Comparison of ENCODE assay signal across 23 mouse cellular contexts in genomic region chr1:160133464-160134079, GRCm38 (mm10). TPM values are rescaled to one million over a fixed set of nuclear protein-coding genes. Genes with fewer than 3 reads are reported as not detected.
"Had no signal": no experiment of that assay in that cellular context is flagged by ENCODE, and none has a peak within 500 bp of the region (broad histone marks: within the 10 kb centered on the region; RNA-seq: fewer than 3 reads in every experiment).

No protein-coding gene starts in this region.

- H3K9me3 ChIP-seq: limb, embryonic 12.5 days; limb, embryonic 15.5 days; lung, embryonic 15.5 days; midbrain, embryonic 12.5 days; midbrain, embryonic 15.5 days; neural tube, embryonic 12.5 days; neural tube, embryonic 15.5 days; stomach, embryonic 15.5 days had no signal

- H3K4me1 ChIP-seq: limb, embryonic 12.5 days; limb, embryonic 15.5 days; lung, embryonic 15.5 days; midbrain, embryonic 12.5 days; midbrain, embryonic 15.5 days; neural tube, embryonic 12.5 days; neural tube, embryonic 15.5 days; stomach, embryonic 15.5 days had no signal

- H3K36me3 ChIP-seq: limb, embryonic 12.5 days; limb, embryonic 15.5 days; lung, embryonic 15.5 days; midbrain, embryonic 12.5 days; midbrain, embryonic 15.5 days; neural tube, embryonic 12.5 days; neural tube, embryonic 15.5 days; stomach, embryonic 15.5 days had no signal

- H3K4me3 ChIP-seq: limb, embryonic 12.5 days; limb, embryonic 15.5 days; lung, embryonic 15.5 days; midbrain, embryonic 12.5 days; midbrain, embryonic 15.5 days; neural tube, embryonic 12.5 days; neural tube, embryonic 15.5 days; stomach, embryonic 15.5 days had no signal

- DNase-seq: kidney, adult 8-10 months; kidney, postnatal 14 days; kidney, postnatal 4 days; left cerebral cortex, postnatal 4 days; liver, postnatal 0 days; right cerebral cortex, adult 18-20 months; right cerebral cortex, postnatal 14 days; spleen, adult 18-20 months; thymus, adult 18-20 months; thymus, postnatal 36 days had no signal

- H3K27ac ChIP-seq: limb, embryonic 12.5 days; limb, embryonic 15.5 days; liver, embryonic 14.5 days; lung, embryonic 15.5 days; macrophage; midbrain, embryonic 12.5 days; midbrain, embryonic 15.5 days; neural tube, embryonic 12.5 days; neural tube, embryonic 15.5 days; stomach, embryonic 15.5 days had no signal

- ATAC-seq: intestine, postnatal 0 days; liver, postnatal 0 days; midbrain, embryonic 15.5 days had no signal

- H3K27me3 ChIP-seq: limb, embryonic 15.5 days; lung, embryonic 15.5 days; midbrain, embryonic 12.5 days; midbrain, embryonic 15.5 days; neural tube, embryonic 12.5 days; neural tube, embryonic 15.5 days; stomach, embryonic 15.5 days had no signal

RNA-seq across cellular contexts. Expression of gene Tnn, which starts 19.8 kb away (rescaled TPM):
- polyA plus RNA-seq: liver, embryonic 11.5 days; liver, postnatal 0 days; macrophage; midbrain, embryonic 15.5 days; testis, adult 2 months had no signal
